Mouse (Mus musculus) megakaryocyte progenitor cell, adult 5-6 weeks (primary cell): ENCODE data around the gene Olfr785. TPM values are rescaled to one million over a fixed set of nuclear protein-coding genes. Genes with fewer than 3 reads are reported as not detected.
"Not testable (repeated sequence)": the region's sequence is repeated elsewhere in the genome, so short reads cannot be mapped to it uniquely, and the experiment has no call there.

Source experiments
- ATAC-seq: replicated peaks from 2 replicates; pipeline ENCODE4 v1.8.0; 2016; ENCODE audit warnings: mild to moderate bottlenecking, moderate TSS enrichment, inconsistent platforms; ENCODE audit not compliant: poor library complexity
- total RNA-seq, 2 experiments: library from RNA; stranded (forward) in 1 of 2; stranded (reverse) in 1 of 2; fragments of 157-497, 149-512 nt in 1 of 2; fragments of 200-1000 nt in 1 of 2; gene quantifications; 2 replicates each; pipeline versions ENCODE4 v1.2.3 to v1.2.4; 2015 to 2017

The Olfr785 gene
- total RNA-seq (2015) (not detected in 2 replicates), total RNA-seq (2017) (not detected in 2 replicates)

GRCm38 (mm10) chr10:129405126-129405525, at the start of gene Olfr785:
Gene Olfr785 (plus strand): TSS chr10:129405426.
- ATAC-seq, result no peak

GRCm38 (mm10) chr10:129356496-129356895, 48.7 kb upstream of the Olfr785 start:
- not testable (repeated sequence) for ATAC-seq

GRCm38 (mm10) chr10:129357307-129357706, 47.9 kb upstream of the Olfr785 start:
- ATAC-seq, result no peak

GRCm38 (mm10) chr10:129374051-129374450, 31.2 kb upstream of the Olfr785 start:
- ATAC-seq, result not testable (repeated sequence)

GRCm38 (mm10) chr10:129383783-129384182, 21.4 kb upstream of the Olfr785 start, which contains the start of gene Olfr784:
Gene Olfr784 (plus strand): TSS chr10:129384083.
- ATAC-seq, result no peak

- ATAC-seq, result no peak
These were observed 4.3 kb upstream of the Olfr785 start for GRCm38 (mm10) chr10:129400892-129401291.

- no peak for ATAC-seq
These were observed 21.8 kb downstream of the Olfr785 start, which contains the start of gene Olfr786 for GRCm38 (mm10) chr10:129427006-129427405. Gene Olfr786 (plus strand): TSS chr10:129427306.

Other genes starting within 250 kb of the Olfr785 start
- not detected in 2 replicates for gene Olfr771, start 240.7 kb upstream of the Olfr785 start, total RNA-seq (2015)
- gene Olfr771, start 240.7 kb upstream of the Olfr785 start, total RNA-seq (2017), result not detected in 2 replicates
- gene Olfr772, start 227.5 kb upstream of the Olfr785 start, total RNA-seq (2015), result not detected in 2 replicates
- gene Olfr772, start 227.5 kb upstream of the Olfr785 start, total RNA-seq (2017), result not detected in 2 replicates
- not detected in 2 replicates for gene Olfr773, start 218.0 kb upstream of the Olfr785 start, total RNA-seq (2015)
- not detected in 2 replicates for gene Olfr773, start 218.0 kb upstream of the Olfr785 start, total RNA-seq (2017)
- not detected in 2 replicates for gene Olfr774, start 169.2 kb upstream of the Olfr785 start, total RNA-seq (2015)
- not detected in 2 replicates for gene Olfr774, start 169.2 kb upstream of the Olfr785 start, total RNA-seq (2017)
- gene Olfr775, start 157.0 kb upstream of the Olfr785 start, total RNA-seq (2015), result not detected in 2 replicates
- gene Olfr775, start 157.0 kb upstream of the Olfr785 start, total RNA-seq (2017), result not detected in 2 replicates
- gene Olfr776, start 146.3 kb upstream of the Olfr785 start, total RNA-seq (2015), result not detected in 2 replicates
- not detected in 2 replicates for gene Olfr776, start 146.3 kb upstream of the Olfr785 start, total RNA-seq (2017)
- not detected in 2 replicates for gene Olfr777, start 133.9 kb upstream of the Olfr785 start, total RNA-seq (2015)
- not detected in 2 replicates for gene Olfr777, start 133.9 kb upstream of the Olfr785 start, total RNA-seq (2017)
- gene Olfr780, start 87.3 kb upstream of the Olfr785 start, total RNA-seq (2015), result not detected in 2 replicates
- not detected in 2 replicates for gene Olfr780, start 87.3 kb upstream of the Olfr785 start, total RNA-seq (2017)
- gene Olfr781, start 76.6 kb upstream of the Olfr785 start, total RNA-seq (2015), result not detected in 2 replicates
- not detected in 2 replicates for gene Olfr781, start 76.6 kb upstream of the Olfr785 start, total RNA-seq (2017)
- gene Olfr782, start 56.6 kb upstream of the Olfr785 start, total RNA-seq (2015), result not detected in 2 replicates
- not detected in 2 replicates for gene Olfr782, start 56.6 kb upstream of the Olfr785 start, total RNA-seq (2017)
- 0.29 and 0.35 TPM in 2 replicates for gene Olfr784, start 21.3 kb upstream of the Olfr785 start, total RNA-seq (2015)
- gene Olfr784, start 21.3 kb upstream of the Olfr785 start, total RNA-seq (2017), result 0.04 TPM in 1 of 2 replicates, not detected in the other
- not detected in 2 replicates for gene Olfr786, start 21.9 kb downstream of the Olfr785 start, total RNA-seq (2015)
- not detected in 2 replicates for gene Olfr786, start 21.9 kb downstream of the Olfr785 start, total RNA-seq (2017)
- not detected in 2 replicates for gene Olfr787, start 56.4 kb downstream of the Olfr785 start, total RNA-seq (2015)
- not detected in 2 replicates for gene Olfr787, start 56.4 kb downstream of the Olfr785 start, total RNA-seq (2017)
- not detected in 2 replicates for gene Olfr788, start 65.6 kb downstream of the Olfr785 start, total RNA-seq (2015)
- gene Olfr788, start 65.6 kb downstream of the Olfr785 start, total RNA-seq (2017), result not detected in 2 replicates
- gene Olfr789, start 79.3 kb downstream of the Olfr785 start, total RNA-seq (2015), result not detected in 2 replicates
- gene Olfr789, start 79.3 kb downstream of the Olfr785 start, total RNA-seq (2017), result not detected in 2 replicates
- gene Olfr790, start 93.1 kb downstream of the Olfr785 start, total RNA-seq (2015), result not detected in 2 replicates
- gene Olfr790, start 93.1 kb downstream of the Olfr785 start, total RNA-seq (2017), result not detected in 2 replicates
- not detected in 2 replicates for gene Olfr791, start 116.4 kb downstream of the Olfr785 start, total RNA-seq (2015)
- not detected in 2 replicates for gene Olfr791, start 116.4 kb downstream of the Olfr785 start, total RNA-seq (2017)
- not detected in 2 replicates for gene Olfr792, start 133.7 kb downstream of the Olfr785 start, total RNA-seq (2015)
- gene Olfr792, start 133.7 kb downstream of the Olfr785 start, total RNA-seq (2017), result not detected in 2 replicates
- gene Olfr794, start 162.2 kb downstream of the Olfr785 start, total RNA-seq (2015), result not detected in 2 replicates
- gene Olfr794, start 162.2 kb downstream of the Olfr785 start, total RNA-seq (2017), result not detected in 2 replicates
- gene Olfr796, start 207.1 kb downstream of the Olfr785 start, total RNA-seq (2015), result not detected in 2 replicates
- not detected in 2 replicates for gene Olfr796, start 207.1 kb downstream of the Olfr785 start, total RNA-seq (2017)
- not detected in 2 replicates for gene Olfr798, start 222.5 kb downstream of the Olfr785 start, total RNA-seq (2015)
- not detected in 2 replicates for gene Olfr798, start 222.5 kb downstream of the Olfr785 start, total RNA-seq (2017)
- not detected in 2 replicates for gene Olfr799, start 232.1 kb downstream of the Olfr785 start, total RNA-seq (2015)
- gene Olfr799, start 232.1 kb downstream of the Olfr785 start, total RNA-seq (2017), result not detected in 2 replicates